Mouse (Mus musculus): Measurements from ENCODE around the gene Ptma.

DNA sequence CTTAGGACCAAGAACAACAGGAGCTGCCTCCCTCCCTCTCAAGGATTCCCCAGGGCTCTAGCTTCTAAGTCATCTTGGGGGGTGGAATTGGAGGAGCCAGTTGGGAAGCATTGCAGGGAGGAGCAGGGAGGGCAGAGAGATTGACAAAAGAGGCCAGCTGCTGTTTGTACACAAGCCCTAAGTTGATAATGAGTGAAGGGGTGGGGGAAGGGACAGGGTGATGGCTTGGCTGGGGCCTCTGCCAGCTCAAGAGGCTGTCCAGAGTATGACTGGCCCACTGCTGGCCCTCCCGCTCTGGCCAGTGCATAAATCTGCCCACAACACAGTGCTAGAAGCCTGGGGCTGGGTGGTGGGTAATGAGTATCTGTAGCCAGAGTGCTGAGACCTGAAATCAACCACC is 21.1 kb upstream of the Ptma start:
- TF ChIP-seq CTCF (IDR thresholded peaks at IDR 0.05; ENCODE audit: insufficient read depth, low read depth, low read length) (no peak), POLR2A (IDR thresholded peaks at IDR 0.05; ENCODE audit: insufficient read depth, low read depth, low read length) (no peak)

Data from olfactory bulb, adult 2 months (tissue).